Mouse (Mus musculus): Measurements from ENCODE around the gene L2hgdh.

GRCm38 (mm10) chr12:69723376-69723775 lies 1.3 kb downstream of the L2hgdh start:
- TF ChIP-seq CTCF (IDR thresholded peaks at IDR 0.05; ENCODE audit: insufficient read depth, low read depth, low read length) (no peak), POLR2A (IDR thresholded peaks at IDR 0.05; ENCODE audit: insufficient read depth, low read depth, low read length) (no peak)
